Mouse (Mus musculus) layer of hippocampus, postnatal 36 days (tissue): Measurements from ENCODE around the gene Capn3. TPM values are rescaled to one million over a fixed set of nuclear protein-coding genes. Genes with fewer than 3 reads are reported as not detected.

ENCODE experiments used
- total RNA-seq, 2 experiments: library from RNA; stranded (reverse); gene quantifications; 2 replicates each; pipeline ENCODE4 v1.2.3; 2021

Gene Capn3
- total RNA-seq, 2 experiments from 2014 or later = 19.2 to 22.5 TPM

Other genes with a start within 250 kb of the Capn3 start
- gene Pla2g4e, start 210.7 kb upstream of the Capn3 start, total RNA-seq = 10 to 100 TPM; 10.2 to 10.3 TPM
- not detected for gene Pla2g4d, start 166.8 kb upstream of the Capn3 start, total RNA-seq
- not detected for gene Pla2g4f, start 141.9 kb upstream of the Capn3 start, total RNA-seq
- gene Vps39, start 102.9 kb upstream of the Capn3 start, total RNA-seq = 10 to 100 TPM; 77.2 to 79.9 TPM
- gene Ganc, start 52.1 kb upstream of the Capn3 start, total RNA-seq = 10 to 100 TPM; 11.0 to 11.1 TPM
- gene Tmem87a, start 51.9 kb upstream of the Capn3 start, total RNA-seq = 10 to 100 TPM; 41.2 to 43.8 TPM
- 100 to 1,000 TPM; 157 to 163 TPM for gene Zfp106, start 107.8 kb downstream of the Capn3 start, total RNA-seq
- gene Snap23, start 111.7 kb downstream of the Capn3 start, total RNA-seq = 10 to 100 TPM; 19.2 to 25.1 TPM
- gene Haus2, start 153.4 kb downstream of the Capn3 start, total RNA-seq = 10 to 100 TPM; 13.2 to 14.0 TPM
- gene Lrrc57, start 153.5 kb downstream of the Capn3 start, total RNA-seq = 10 to 100 TPM; 32.3 to 34.4 TPM
- 1 to 10 TPM; 8.4 to 9.0 TPM for gene Stard9, start 173.1 kb downstream of the Capn3 start, total RNA-seq